19 mouse cellular contexts compared by ENCODE assay signal in genomic region chr2:52900780-52901179, GRCm38 (mm10).
"Had no signal": no experiment of that assay in that cellular context is flagged by ENCODE, and none has a peak within 500 bp of the region (broad histone marks: within the 10 kb centered on the region; RNA-seq: fewer than 3 reads in every experiment).

No protein-coding gene starts in this region.

- H3K4me3 ChIP-seq: layer of hippocampus, adult 2 months; limb, embryonic 15.5 days; midbrain, embryonic 10.5 days; midbrain, embryonic 13.5 days; stomach, embryonic 15.5 days had no signal

- ATAC-seq: liver, postnatal 0 days; lung, postnatal 0 days; midbrain, embryonic 13.5 days; midbrain, embryonic 16.5 days had no signal

- H3K4me2 ChIP-seq: limb, embryonic 15.5 days; liver, embryonic 11.5 days; lung, embryonic 14.5 days; midbrain, embryonic 13.5 days; stomach, embryonic 15.5 days had no signal

- H3K9ac ChIP-seq: limb, embryonic 15.5 days; liver, embryonic 14.5 days; liver, postnatal 0 days; lung, embryonic 14.5 days; midbrain, embryonic 13.5 days; stomach, embryonic 15.5 days had no signal

- H3K27ac ChIP-seq: layer of hippocampus, adult 2 months; liver, embryonic 14.5 days; macrophage; midbrain, embryonic 10.5 days; midbrain, embryonic 13.5 days; stomach, embryonic 15.5 days had no signal

- H3K9me3 ChIP-seq: limb, embryonic 15.5 days; midbrain, embryonic 10.5 days; midbrain, embryonic 13.5 days; stomach, embryonic 15.5 days had no signal

- H3K36me3 ChIP-seq: limb, embryonic 15.5 days; midbrain, embryonic 10.5 days; midbrain, embryonic 13.5 days; stomach, embryonic 15.5 days had no signal

- DNase-seq: kidney, adult 18-20 months; kidney, adult 9 months; kidney, postnatal 14 days; layer of hippocampus, adult 9-11 months; liver, postnatal 0 days; lung, embryonic 14.5 days; right cerebral cortex, postnatal 25 days; spleen, adult 18-20 months; thymus, postnatal 25 days had no signal

- H3K27me3 ChIP-seq: limb, embryonic 15.5 days; midbrain, embryonic 13.5 days; stomach, embryonic 15.5 days had no signal
